Mouse (Mus musculus) ovary, postnatal 10 days (tissue): ENCODE results near the gene Ogdhl.

ENCODE experiments used
- DNase-seq: peaks from one replicate; pipeline ENCODE4 v3.0.0; 2022; ENCODE audit warnings: low spot score

Gene Ogdhl

DNA sequence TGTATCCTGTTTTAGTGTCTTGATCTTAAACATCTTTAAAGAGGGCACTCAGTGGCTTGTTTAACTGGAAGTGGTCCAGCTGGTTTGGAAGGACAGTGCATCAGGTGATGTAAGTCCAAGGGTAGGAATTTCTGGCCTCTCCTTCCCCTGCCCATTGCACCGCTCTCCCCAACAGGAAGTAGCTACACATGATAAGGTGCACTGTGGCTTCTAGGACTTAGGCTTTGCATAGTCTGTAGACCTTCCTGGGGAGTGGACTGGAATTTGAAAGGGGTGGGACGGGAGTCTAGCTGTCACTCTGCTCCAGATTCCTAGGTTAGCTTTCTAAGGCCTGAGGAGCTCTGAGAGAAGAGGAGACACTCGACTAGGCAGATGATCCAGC lies 58.3 kb downstream of the Ogdhl start:
- no peak for DNase-seq

DNA sequence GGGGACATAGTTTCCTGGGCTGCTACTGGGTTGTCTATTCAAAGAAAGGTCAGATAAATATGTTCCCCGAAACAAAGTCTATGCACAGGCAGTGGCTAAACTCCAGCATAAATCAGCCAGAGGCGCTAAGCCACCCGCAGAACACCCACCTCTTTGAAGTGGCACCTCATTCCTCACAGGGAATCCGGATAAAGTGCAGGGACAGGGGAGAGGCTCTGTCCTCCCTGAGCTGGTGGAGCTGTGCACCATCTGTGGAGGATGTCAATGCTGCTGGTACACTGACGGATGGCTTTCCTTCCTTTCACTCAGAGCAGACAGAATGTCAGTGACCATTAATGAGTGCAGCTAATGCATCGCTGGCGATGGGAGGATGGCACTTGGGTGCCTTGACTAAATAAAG lies 59.2 kb downstream of the Ogdhl start:
- no peak for DNase-seq

DNA sequence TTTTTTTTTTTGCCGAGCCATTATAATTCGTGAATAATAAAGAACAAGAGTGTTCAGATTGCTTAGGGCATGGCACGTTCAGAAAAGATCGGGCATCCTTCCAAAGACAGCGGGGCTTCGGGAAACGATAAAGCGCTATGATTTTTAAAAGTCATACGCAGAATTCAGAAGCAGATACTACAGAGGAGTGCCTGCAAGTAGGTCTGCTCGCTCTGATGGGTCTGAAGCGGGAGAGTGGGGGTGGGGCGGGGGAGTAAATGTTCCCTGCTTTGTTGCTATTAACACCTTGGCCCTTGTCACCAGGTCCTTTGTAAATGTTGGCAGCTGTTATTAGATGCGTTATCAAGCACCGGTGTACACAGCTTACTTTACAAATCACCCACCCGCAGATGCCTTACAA lies 59.8 kb downstream of the Ogdhl start:
- no peak for DNase-seq

DNA sequence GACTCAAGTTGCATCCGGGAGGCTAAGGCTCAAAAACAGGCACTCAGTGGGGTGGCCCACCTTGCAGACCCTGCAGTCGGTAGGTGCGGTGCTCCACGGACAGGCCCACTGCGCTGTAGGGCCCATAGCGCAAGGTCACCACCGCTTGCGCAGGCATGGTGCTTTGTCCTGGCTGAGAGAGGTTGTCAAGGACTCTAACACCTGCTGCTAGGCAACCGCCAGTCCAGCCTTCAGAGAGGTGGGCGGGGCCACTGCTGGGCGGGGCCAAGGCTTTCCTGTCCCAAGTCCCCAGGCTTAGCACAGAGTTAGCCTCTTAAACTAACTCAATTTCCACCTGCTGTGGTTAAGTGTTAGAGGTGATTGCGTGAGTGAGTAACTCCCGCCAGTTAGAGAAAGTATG lies 66.4 kb downstream of the Ogdhl start, which contains the start of gene 1700024G13Rik:
Gene 1700024G13Rik, minus strand, starts transcription at position 196 of the 400 bp plus-strand sequence.
- peak; percentile 5 for DNase-seq
